In the genomic region with DNA sequence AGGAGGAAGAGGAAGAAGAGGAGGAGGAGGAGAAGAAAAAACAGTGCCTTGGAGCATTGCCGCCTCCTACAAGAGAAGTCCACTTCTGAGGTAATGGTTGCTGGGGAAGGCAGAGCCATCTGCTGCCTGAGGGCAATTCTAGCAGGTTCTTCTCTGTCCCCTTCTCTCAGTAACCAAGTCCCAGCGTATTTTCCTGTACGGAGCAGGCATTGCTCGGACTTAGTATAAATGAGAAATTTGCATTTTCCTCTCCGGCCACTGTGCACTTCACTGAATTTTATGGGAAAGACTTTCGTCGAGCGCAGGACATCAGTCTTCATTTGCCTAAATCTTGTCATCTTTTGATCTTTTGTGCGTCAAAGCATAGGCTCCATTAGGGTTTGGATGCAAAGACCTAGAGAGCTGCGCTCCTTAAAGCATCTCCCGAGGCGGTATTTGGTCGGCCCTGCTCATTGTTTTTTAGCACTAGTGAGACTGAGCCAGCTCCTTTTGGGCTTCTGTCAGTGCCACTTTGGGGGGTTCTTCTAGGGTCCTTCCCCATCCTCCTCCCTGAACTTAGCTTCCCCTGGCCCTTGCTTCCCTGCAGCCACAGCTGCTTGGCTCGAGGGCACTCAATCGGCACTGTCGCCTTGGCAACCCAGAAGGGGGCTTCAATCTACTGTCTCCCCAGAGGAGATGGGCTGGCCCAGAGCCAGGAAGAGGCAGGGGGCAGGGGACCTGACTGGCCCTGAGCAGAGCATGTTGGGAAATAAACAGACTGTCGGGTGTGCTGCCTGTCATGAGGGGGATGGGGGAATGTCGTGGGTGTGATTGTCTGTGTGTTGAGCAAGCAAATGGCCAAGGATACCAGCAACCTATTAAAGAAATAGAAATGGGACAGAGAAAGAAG, we compare ENCODE assay signal across 9 mouse cellular contexts. TPM values are rescaled to one million over a fixed set of nuclear protein-coding genes. Genes with fewer than 3 reads are reported as not detected.
DNase-seq lines count a peak whose midpoint lies in the region; ATAC-seq and TF ChIP-seq lines count a peak whose summit lies in the region.
"Had no signal": no experiment of that assay in that cellular context is flagged by ENCODE, and none has a peak within 500 bp of the region (broad histone marks: within the 10 kb centered on the region; RNA-seq: fewer than 3 reads in every experiment).

No protein-coding gene starts in this region.

- no peaks in the 10 kb centered on the region for H3K27me3 ChIP-seq in E14TG2a.4 (ENCODE audit: insufficient read depth, low read length)
- no peaks in the 10 kb centered on the region for H3K27me3 ChIP-seq in forebrain, embryonic 13.5 days

- H3K4me3 ChIP-seq in E14TG2a.4 (replicated peaks; ENCODE audit: low read length): peak overlapping the region; percentile 43
- peak overlapping the region; percentile 13 for H3K4me3 ChIP-seq in forebrain, embryonic 13.5 days
- H3K4me3 ChIP-seq: limb, embryonic 15.5 days had no signal

- H3K9me3 ChIP-seq in E14TG2a.4 (ENCODE audit: low read length): no peaks in the 10 kb centered on the region
- H3K9me3 ChIP-seq in forebrain, embryonic 13.5 days (replicated peaks): no peaks in the 10 kb centered on the region
- H3K9me3 ChIP-seq: limb, embryonic 15.5 days had no signal

- DNase-seq in frontal cortex, postnatal 10 days (ENCODE audit: low spot score in 2 of 2): peak; percentile 50 to 57
- DNase-seq in frontal cortex, postnatal 25 days (ENCODE audit: low spot score in 2 of 2): no peak
- DNase-seq in lung, postnatal 10 days: peak; percentile 46
- DNase-seq in gastrocnemius, postnatal 4 days (ENCODE audit: low spot score in 2 of 2): no peak
- no peak for DNase-seq in frontal cortex, adult 2 months (ENCODE audit: extremely low spot score in 1 of 2, low spot score in 1 of 2)
- DNase-seq in cerebellum, adult 11 months: no peak

- peaks cover 43% of the 10 kb centered on the region for H3K4me1 ChIP-seq in E14TG2a.4 (replicated peaks; ENCODE audit: low read depth, low read length)
- H3K4me1 ChIP-seq in forebrain, embryonic 13.5 days: peaks cover 36% of the 10 kb centered on the region

- peak overlapping the region; percentile 41 for H3K9ac ChIP-seq in forebrain, embryonic 13.5 days
- H3K9ac ChIP-seq: limb, embryonic 15.5 days had no signal

- H3K27ac ChIP-seq in forebrain, embryonic 13.5 days: peak overlapping the region; percentile 81
- H3K27ac ChIP-seq: limb, embryonic 15.5 days had no signal

- peak overlapping the region; percentile 54 for H3K4me2 ChIP-seq in forebrain, embryonic 13.5 days
- H3K4me2 ChIP-seq: limb, embryonic 15.5 days had no signal

- no peak for TF ChIP-seq CTCF in E14TG2a.4 (conservative IDR thresholded peaks at IDR 0.05; ENCODE audit: low read length)

- no peaks in the 10 kb centered on the region for H3K36me3 ChIP-seq in E14TG2a.4 (ENCODE audit: insufficient read depth, low read length)
- H3K36me3 ChIP-seq in forebrain, embryonic 13.5 days (ENCODE audit: poor library complexity, severe bottlenecking): no peaks in the 10 kb centered on the region
- H3K36me3 ChIP-seq: limb, embryonic 15.5 days had no signal

- 6% methylated on average over 18 of the region's 18 CpGs for WGBS in forebrain, embryonic 13.5 days

- ATAC-seq in forebrain, embryonic 13.5 days: peak; percentile 92

RNA-seq across cellular contexts. Expression of gene Rnf38, which starts 13.7 kb away (rescaled TPM):
- polyA plus RNA-seq in forebrain, embryonic 13.5 days (2015; fragmentation: Nextera tagmentation; extraction: Ambion mirVana): 40.1 and 43.1 TPM in 2 replicates
- total RNA-seq in gastrocnemius, postnatal 4 days (2021): 10 to 100 TPM; 34.0 to 37.1 TPM
- polyA plus RNA-seq in frontal cortex, adult 2 months (2012; rRNA removed): 64.1 and 71.8 TPM in 2 replicates

RNA-seq across cellular contexts. Expression of gene Melk, which starts 53.4 kb away (rescaled TPM):
- 45.2 and 50.2 TPM in 2 replicates for polyA plus RNA-seq in forebrain, embryonic 13.5 days (2015; fragmentation: Nextera tagmentation; extraction: Ambion mirVana)
- 1 to 10 TPM; 7.7 to 8.4 TPM for total RNA-seq in gastrocnemius, postnatal 4 days (2021)
- 0.52 and 0.84 TPM in 2 replicates for polyA plus RNA-seq in frontal cortex, adult 2 months (2012; rRNA removed)

Comparison
In these comparisons a context has a peak if more than half of its experiments do, and no peak if none do; other contexts are left out.
1. DNase-seq: peak in frontal cortex, postnatal 10 days (2 of 2) and lung, postnatal 10 days (single experiment); none in frontal cortex, postnatal 25 days (0 of 2), gastrocnemius, postnatal 4 days (0 of 2), frontal cortex, adult 2 months (0 of 2) and cerebellum, adult 11 months (single experiment).
2. RNA of gene Melk, which starts 53.4 kb away (polyA plus RNA-seq): 45.2 to 50.2 TPM in forebrain, embryonic 13.5 days; 0.52 to 0.84 TPM in frontal cortex, adult 2 months; every median in the first group is over 10 times any median in the second.